Mouse (Mus musculus) frontal cortex, postnatal 10 days (tissue): ENCODE results near the gene Slc17a7.
A peak's percentile ranks its signal among the peaks of the same experiment; 100 is the strongest.

Experiments used
- DNase-seq, 2 experiments: peaks; one replicate each; pipeline ENCODE4 v3.0.0; 2022; ENCODE audit warnings: low spot score in 2 of 2, mixed read lengths in 1 of 2

The Slc17a7 gene

DNA sequence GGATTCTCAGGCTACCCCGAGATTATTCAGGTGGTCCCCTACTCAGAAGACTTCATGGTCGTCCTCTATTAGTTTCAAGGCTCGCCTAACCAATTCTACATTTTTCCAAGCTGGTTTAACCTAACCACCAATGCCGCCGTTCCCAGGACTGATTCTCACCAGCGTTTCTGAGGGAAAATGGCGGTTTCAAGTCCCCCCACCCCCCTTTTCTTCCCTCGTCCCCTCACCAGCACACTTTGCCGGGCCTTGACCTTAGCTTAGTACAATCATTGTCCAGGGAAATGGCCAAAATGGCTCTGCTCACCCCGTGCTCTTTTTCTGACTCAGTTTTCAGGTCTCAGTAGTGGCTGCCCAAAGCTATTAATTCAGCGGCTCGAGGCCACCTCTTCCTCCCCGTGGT lies 11.6 kb downstream of the Slc17a7 start:
- no peak for DNase-seq

- DNase-seq, result no peak
These were observed 12.2 kb downstream of the Slc17a7 start for GRCm38 (mm10) chr7:45175929-45176328.

GRCm38 (mm10) chr7:45176356-45176755 lies 12.6 kb downstream of the Slc17a7 start:
- no peak for DNase-seq

GRCm38 (mm10) chr7:45178550-45178949 lies 14.8 kb downstream of the Slc17a7 start:
- no peak for DNase-seq

- DNase-seq, result no peak
These were observed 15.7 kb downstream of the Slc17a7 start, which contains the start of gene Gfy for GRCm38 (mm10) chr7:45179469-45179868. Gfy (minus strand) TSS chr7:45179569.

- DNase-seq, result no peak
These were observed 17.2 kb downstream of the Slc17a7 start, which contains the start of gene Pth2 for GRCm38 (mm10) chr7:45180896-45181477. Pth2 (plus strand) TSS chr7:45180995.

DNA sequence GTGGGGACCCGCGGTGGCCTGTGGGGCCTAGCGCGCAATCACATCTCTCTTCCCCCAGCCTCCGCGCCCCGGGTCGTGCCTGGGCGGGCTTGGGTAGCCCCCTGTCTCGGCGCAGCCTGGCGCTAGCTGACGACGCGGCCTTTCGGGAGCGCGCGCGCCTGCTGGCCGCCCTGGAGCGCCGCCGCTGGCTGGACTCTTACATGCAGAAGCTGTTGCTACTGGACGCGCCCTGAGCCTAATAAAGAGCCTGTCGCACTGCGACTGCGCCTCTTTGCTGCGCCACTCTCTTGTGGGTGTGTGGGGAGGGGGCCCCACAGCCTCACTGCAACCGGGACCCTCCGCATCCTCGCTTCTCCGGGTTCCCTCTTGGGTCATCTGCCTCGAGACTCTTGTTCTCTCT lies 17.8 kb downstream of the Slc17a7 start:
- no peak for DNase-seq

DNA sequence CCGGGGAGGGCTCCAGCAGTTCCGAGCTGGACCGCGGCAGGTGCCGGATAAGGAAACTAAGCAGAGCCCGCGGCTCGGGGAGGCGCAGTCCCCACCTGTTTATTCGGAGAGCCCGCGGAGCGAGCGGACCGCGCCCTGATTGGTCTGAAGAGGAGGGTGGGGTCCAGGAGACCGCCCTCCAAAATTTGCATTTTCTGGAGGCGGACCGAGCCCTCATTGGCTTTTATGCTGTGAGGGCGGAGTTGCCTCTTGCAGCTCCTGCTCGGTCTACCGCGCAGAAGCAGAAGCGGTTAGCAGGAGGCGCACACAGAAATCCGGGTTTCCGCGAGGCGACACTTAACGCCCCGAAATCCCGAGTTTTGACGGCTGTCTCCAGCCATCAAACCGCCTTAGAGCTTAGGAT lies 18.5 kb downstream of the Slc17a7 start:
- DNase-seq, result peak in 1 of 2 experiments; percentile 81

DNA sequence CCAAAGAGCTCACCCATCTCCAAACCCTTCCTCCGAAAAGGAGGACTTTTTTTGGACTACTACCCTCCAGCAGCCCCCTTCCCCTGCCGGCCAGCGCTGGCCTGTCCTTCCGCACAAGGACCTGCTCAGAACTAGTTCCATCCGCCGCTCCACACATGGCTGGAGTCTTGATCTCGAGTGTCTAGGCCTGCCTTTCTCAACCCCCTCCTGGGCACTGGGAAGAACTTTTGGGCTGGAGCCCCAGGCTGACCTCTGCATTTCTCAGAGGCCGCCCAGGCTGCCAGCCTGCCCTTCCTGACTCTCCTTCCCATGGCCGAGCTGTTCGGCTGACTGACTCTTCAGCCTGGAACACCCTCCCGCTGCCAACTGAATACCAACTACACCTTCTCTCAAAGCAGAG lies 18.9 kb downstream of the Slc17a7 start:
- DNase-seq, result no peak

DNA sequence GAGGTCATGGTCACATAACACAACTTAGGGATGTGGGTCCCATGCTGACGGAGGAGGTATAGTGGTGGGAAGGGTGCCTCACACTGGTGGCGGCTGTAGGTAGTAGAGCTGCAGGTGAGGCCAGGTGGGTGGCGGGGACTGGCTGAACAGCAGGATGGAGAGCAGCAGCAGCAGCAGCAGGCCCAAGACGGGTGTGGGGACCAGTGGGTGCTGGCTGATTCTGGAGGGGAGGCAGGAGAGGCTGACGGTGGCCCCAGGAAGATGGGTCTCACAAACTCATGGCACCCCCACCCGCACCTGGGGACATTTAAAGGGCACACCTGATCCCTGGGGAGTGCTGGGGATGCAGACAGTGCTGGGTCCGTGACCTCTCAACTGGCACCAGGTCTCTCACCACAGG lies 19.9 kb downstream of the Slc17a7 start:
- DNase-seq, result no peak

- no peak for DNase-seq
These were observed 22.2 kb downstream of the Slc17a7 start for GRCm38 (mm10) chr7:45185921-45186320.

GRCm38 (mm10) chr7:45189600-45189999 lies 25.9 kb downstream of the Slc17a7 start:
- no peak for DNase-seq

DNA sequence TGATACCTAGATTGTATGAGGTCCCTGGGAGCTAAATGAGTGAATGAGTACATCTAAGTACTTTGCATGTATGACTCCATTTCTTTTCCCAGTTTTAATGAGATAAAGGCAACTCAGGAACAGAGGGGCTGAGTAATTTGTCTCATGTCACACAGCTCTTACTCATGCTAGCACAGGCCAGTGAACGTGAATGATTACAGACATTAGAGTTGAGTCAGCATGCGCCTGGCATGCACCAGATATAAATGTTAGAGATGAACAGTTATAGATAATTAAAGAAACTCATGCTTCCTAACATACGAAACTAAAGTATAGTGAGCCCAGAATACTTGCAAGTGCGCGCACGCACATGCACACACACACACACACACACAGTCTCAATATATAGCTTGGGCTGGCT lies 26.4 kb downstream of the Slc17a7 start:
- DNase-seq, result no peak

DNA sequence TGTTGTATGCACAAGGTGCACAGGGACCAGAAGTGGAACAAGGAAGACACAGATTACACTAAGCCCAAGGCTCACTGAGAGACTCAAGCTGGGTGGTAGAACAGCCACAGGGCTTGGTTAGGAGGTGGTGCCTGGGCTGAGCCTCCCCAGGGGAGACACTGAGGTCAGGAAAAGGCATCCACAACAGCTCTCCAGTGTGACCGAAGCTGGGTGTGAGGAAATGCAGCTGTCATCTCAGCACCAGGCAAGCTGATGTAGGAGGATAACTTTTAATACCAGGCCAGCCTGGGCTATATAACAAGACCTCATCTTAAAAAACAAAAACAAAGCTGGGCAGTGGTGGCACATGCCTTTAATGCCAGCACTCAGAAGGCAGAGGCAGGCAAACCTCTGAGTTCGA lies 27.4 kb downstream of the Slc17a7 start:
- no peak for DNase-seq

- DNase-seq, result no peak
These were observed 28.1 kb downstream of the Slc17a7 start for GRCm38 (mm10) chr7:45191803-45192363.

- no peak for DNase-seq
These were observed 29.0 kb downstream of the Slc17a7 start for GRCm38 (mm10) chr7:45192585-45193310.

- DNase-seq, result no peak
These were observed 29.7 kb downstream of the Slc17a7 start for GRCm38 (mm10) chr7:45193406-45193805.

- DNase-seq, result no peak
These were observed 30.4 kb downstream of the Slc17a7 start for GRCm38 (mm10) chr7:45193871-45194785.

GRCm38 (mm10) chr7:45195341-45196175 lies 31.8 kb downstream of the Slc17a7 start:
- DNase-seq, result no peak

- DNase-seq, result no peak
These were observed 32.4 kb downstream of the Slc17a7 start for GRCm38 (mm10) chr7:45196176-45196535.

DNA sequence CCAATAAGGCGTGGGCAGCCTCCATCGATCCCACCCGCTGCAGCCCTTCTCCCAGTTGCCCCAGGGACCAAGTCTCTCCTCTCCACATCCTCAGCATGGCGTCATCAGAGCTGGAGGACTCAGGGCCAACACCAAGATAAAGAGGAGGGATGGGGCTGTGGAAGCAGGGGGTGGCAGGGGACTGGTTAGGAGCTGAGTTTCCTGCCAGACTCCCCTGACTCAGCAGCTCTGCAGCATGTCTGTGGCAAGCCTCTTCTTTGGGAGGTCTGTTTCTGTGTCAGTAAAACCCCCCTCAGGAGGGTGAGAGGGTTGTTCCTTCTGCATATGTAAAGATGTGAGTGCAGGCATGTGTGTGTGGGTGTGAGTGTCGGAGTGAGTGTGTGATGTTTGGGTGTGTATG lies 33.2 kb downstream of the Slc17a7 start:
- no peak for DNase-seq
